8 mouse cellular contexts compared by ENCODE assay signal in the genomic region with DNA sequence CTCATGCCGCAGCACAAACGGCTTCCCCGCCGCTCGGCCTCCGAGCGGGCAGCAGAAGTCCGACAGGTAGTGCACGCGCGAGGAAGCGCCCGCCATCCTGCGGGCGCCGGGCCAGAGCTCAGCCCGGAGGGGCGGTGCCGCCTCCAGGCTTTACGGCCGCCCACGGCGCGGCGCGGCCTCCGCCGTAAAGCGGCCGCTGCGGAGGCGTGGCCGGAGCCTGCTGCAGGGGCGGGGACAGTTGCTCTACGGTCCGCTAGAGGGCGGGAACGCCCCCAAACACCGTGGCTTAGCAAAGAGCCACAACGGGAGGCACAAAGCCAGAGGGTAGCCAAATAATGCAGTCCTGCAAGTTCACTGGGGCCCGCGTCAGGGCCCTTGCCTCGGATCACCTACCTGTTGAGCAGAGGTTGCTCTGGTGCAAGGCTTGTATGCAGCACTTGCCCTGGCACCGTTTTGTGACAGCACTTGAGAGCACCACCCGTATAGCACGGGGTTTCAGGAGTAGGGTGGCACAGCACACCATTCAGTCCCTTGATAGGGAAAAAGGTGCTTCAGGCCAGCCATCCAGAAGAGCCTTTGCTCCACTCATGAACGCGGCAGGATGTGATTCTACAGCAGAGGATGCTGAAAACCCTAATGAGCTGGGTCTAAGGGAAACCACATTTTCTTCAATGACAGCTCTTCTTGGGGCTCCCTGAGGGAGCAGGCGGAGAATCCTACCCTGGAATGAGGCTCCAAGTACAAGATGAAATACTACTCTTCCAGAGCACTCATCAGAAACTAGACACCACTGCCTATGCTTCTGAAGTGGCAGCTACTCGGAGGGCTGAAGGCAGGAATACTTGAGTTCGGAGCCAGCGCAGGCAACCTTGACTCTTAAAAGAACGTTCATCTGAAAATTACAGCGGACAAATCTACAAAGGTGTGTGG. TPM values are rescaled to one million over a fixed set of nuclear protein-coding genes. Genes with fewer than 3 reads are reported as not detected.
DNase-seq lines count a peak whose midpoint lies in the region; ATAC-seq and TF ChIP-seq lines count a peak whose summit lies in the region.

Faap100 (minus strand) TSS at position 154 of the 930 bp plus-strand sequence.

- no peaks in the 10 kb centered on the region for H3K27me3 ChIP-seq in C2C12 (ENCODE audit: control insufficient read depth, insufficient read depth, insufficient read length)
- H3K27me3 ChIP-seq in erythroblast, embryonic 14.5 days (ENCODE audit: control insufficient read depth): no peaks in the 10 kb centered on the region
- H3K27me3 ChIP-seq in heart, embryonic 11.5 days (ENCODE audit: control insufficient read depth, insufficient read depth, low read length): no peaks in the 10 kb centered on the region
- no peaks in the 10 kb centered on the region for H3K27me3 ChIP-seq in kidney, embryonic 16.5 days (ENCODE audit: insufficient read depth, low read length)
- H3K27me3 ChIP-seq in liver, adult 2 months (ENCODE audit: control insufficient read depth, insufficient read depth, low read length): no peaks in the 10 kb centered on the region
- no peaks in the 10 kb centered on the region for H3K27me3 ChIP-seq in myocyte (ENCODE audit: control insufficient read depth, insufficient read depth, insufficient read length)
- H3K27me3 ChIP-seq in splenic B cell, adult 2 months (ENCODE audit: control insufficient read depth, insufficient read depth, low read length, poor library complexity, severe bottlenecking): no peaks in the 10 kb centered on the region

- H3K4me2 ChIP-seq in heart, embryonic 11.5 days: peak within 1 kb of the TSS; percentile 99
- H3K4me2 ChIP-seq in kidney, embryonic 16.5 days (replicated peaks; ENCODE audit: low read depth, low read length): peak within 1 kb of the TSS; percentile 91
- peak within 1 kb of the TSS; percentile 96 for H3K4me2 ChIP-seq in myocyte (ENCODE audit: low read depth)

- peak; percentile 97 for DNase-seq in brain, embryonic 14.5 days (ENCODE audit: low read depth)
- DNase-seq in liver, adult 2 months (ENCODE audit: extremely low read depth, low read depth, low spot score): peak; percentile 91
- peak; percentile 95 for DNase-seq in splenic B cell, adult 2 months (ENCODE audit: low read depth, low spot score)

- peaks cover 31% of the 10 kb centered on the region for H3K4me1 ChIP-seq in erythroblast, embryonic 14.5 days (ENCODE audit: control insufficient read depth)
- H3K4me1 ChIP-seq in heart, embryonic 11.5 days (ENCODE audit: control insufficient read depth, insufficient read depth, low read length): peaks cover 29% of the 10 kb centered on the region
- peaks cover 21% of the 10 kb centered on the region for H3K4me1 ChIP-seq in kidney, embryonic 16.5 days (ENCODE audit: insufficient read depth, low read length)
- peaks cover 7% of the 10 kb centered on the region for H3K4me1 ChIP-seq in liver, adult 2 months (ENCODE audit: control insufficient read depth, insufficient read depth, low read length)

- peak; percentile 92 for TF ChIP-seq POLR2A in brain, embryonic 14.5 days (IDR thresholded peaks at IDR 0.05; ENCODE audit: borderline replicate concordance, extremely low read depth, insufficient read depth, insufficient read length, poor library complexity, severe bottlenecking)
- no peak for TF ChIP-seq POLR2A in liver, adult 2 months (IDR thresholded peaks at IDR 0.05; ENCODE audit: extremely low read depth, insufficient read depth, low read length)
- peak; percentile 58 for TF ChIP-seq POLR2A in myocyte (IDR thresholded peaks at IDR 0.05; ENCODE audit: insufficient read length, low read depth)

- H3K27ac ChIP-seq in heart, embryonic 11.5 days (ENCODE audit: low read depth, low read length): peak within 1 kb of the TSS; percentile 32
- H3K27ac ChIP-seq in kidney, embryonic 16.5 days (ENCODE audit: low read length): peak within 1 kb of the TSS; percentile 81
- H3K27ac ChIP-seq in liver, adult 2 months (replicated peaks; ENCODE audit: insufficient read depth, low read depth, low read length): peak within 1 kb of the TSS; percentile 77

- H3ac ChIP-seq in C2C12 (ENCODE audit: control insufficient read depth, insufficient read length, low read depth) (peak within 1 kb of the TSS; percentile 76), myocyte (ENCODE audit: control insufficient read depth, insufficient read length) (peak within 1 kb of the TSS; percentile 26)

- H3K79me3 ChIP-seq in C2C12 (ENCODE audit: low read depth): peaks cover 4% of the 10 kb centered on the region

- TF ChIP-seq CTCF in C2C12 (IDR thresholded peaks at IDR 0.05; ENCODE audit: control insufficient read depth, insufficient read depth, insufficient read length): peak; percentile 55
- peak; percentile 69 for TF ChIP-seq CTCF in brain, embryonic 14.5 days (IDR thresholded peaks at IDR 0.05; ENCODE audit: borderline replicate concordance, extremely low read depth, insufficient read depth, insufficient read length)
- peak; percentile 80 for TF ChIP-seq CTCF in liver, adult 2 months (IDR thresholded peaks at IDR 0.05; ENCODE audit: low read depth, low read length)

- H3K9me3 ChIP-seq in erythroblast, embryonic 14.5 days (ENCODE audit: control insufficient read depth, low read length): no peaks in the 10 kb centered on the region
- H3K9me3 ChIP-seq in heart, embryonic 11.5 days (replicated peaks; ENCODE audit: control insufficient read depth, low read length): no peaks in the 10 kb centered on the region
- no peaks in the 10 kb centered on the region for H3K9me3 ChIP-seq in kidney, embryonic 16.5 days (ENCODE audit: low read length)

- H3K9ac ChIP-seq in heart, embryonic 11.5 days (ENCODE audit: low read depth, low read length): peak within 1 kb of the TSS; percentile 82
- peak within 1 kb of the TSS; percentile 83 for H3K9ac ChIP-seq in kidney, embryonic 16.5 days (replicated peaks; ENCODE audit: low read length)
- peak within 1 kb of the TSS; percentile 71 for H3K9ac ChIP-seq in liver, adult 2 months (ENCODE audit: low read depth, low read length)

- H3K36me3 ChIP-seq in C2C12 (ENCODE audit: control insufficient read depth, insufficient read depth) (peaks cover 64% of the 10 kb centered on the region), myocyte (ENCODE audit: control insufficient read depth, insufficient read depth) (peaks cover 10% of the 10 kb centered on the region)
- H3K36me3 ChIP-seq in erythroblast, embryonic 14.5 days (ENCODE audit: control insufficient read depth): peaks cover 79% of the 10 kb centered on the region
- peaks cover 26% of the 10 kb centered on the region for H3K36me3 ChIP-seq in heart, embryonic 11.5 days (ENCODE audit: control insufficient read depth, insufficient read depth, low read length)
- H3K36me3 ChIP-seq in kidney, embryonic 16.5 days (ENCODE audit: insufficient read depth, low read length): peaks cover 63% of the 10 kb centered on the region
- H3K36me3 ChIP-seq in liver, adult 2 months (ENCODE audit: control insufficient read depth, insufficient read depth, low read length): peaks cover 21% of the 10 kb centered on the region
- H3K36me3 ChIP-seq in splenic B cell, adult 2 months (ENCODE audit: control insufficient read depth, insufficient read depth, low read length, poor library complexity, severe bottlenecking): peaks cover 4% of the 10 kb centered on the region; the same call in 1 of the 2 replicates

- peak; percentile 78 for ATAC-seq in heart, embryonic 11.5 days (replicated peaks; ENCODE audit: insufficient number of reproducible peaks, low FRiP score, low TSS enrichment)
- ATAC-seq in kidney, embryonic 16.5 days (ENCODE audit: low FRiP score, low TSS enrichment): peak; percentile 90

- H3K4me3 ChIP-seq in C2C12 (ENCODE audit: insufficient read depth, poor library complexity, severe bottlenecking) (peak within 1 kb of the TSS; percentile 69), myocyte (peak within 1 kb of the TSS; percentile 65)
- peak within 1 kb of the TSS; percentile 75 for H3K4me3 ChIP-seq in erythroblast, embryonic 14.5 days (replicated peaks)
- peak within 1 kb of the TSS; percentile 87 for H3K4me3 ChIP-seq in heart, embryonic 11.5 days (ENCODE audit: low read depth, low read length)
- H3K4me3 ChIP-seq in kidney, embryonic 16.5 days (ENCODE audit: low read length): peak within 1 kb of the TSS; percentile 91
- H3K4me3 ChIP-seq in liver, adult 2 months (ENCODE audit: insufficient read depth, low read depth, low read length): peak within 1 kb of the TSS; percentile 89

- H3K79me2 ChIP-seq in C2C12 (ENCODE audit: control insufficient read depth, insufficient read depth) (peaks cover 20% of the 10 kb centered on the region), myocyte (ENCODE audit: control insufficient read depth, insufficient read depth) (peaks cover 6% of the 10 kb centered on the region)
- H3K79me2 ChIP-seq in liver, adult 2 months (ENCODE audit: control insufficient read depth, insufficient read depth, low read length): no peaks in the 10 kb centered on the region

- WGBS in heart, embryonic 11.5 days (ENCODE audit: insufficient replicate concordance): 9% methylated on average over 52 of the region's 54 CpGs
- WGBS in kidney, embryonic 16.5 days: 5% methylated on average over 54 of the region's 54 CpGs
- WGBS in liver, adult 2 months: 9% methylated on average over 54 of the region's 54 CpGs

TF ChIP-seq in C2C12, 6 proteins besides CTCF, POLR2A, EP300 and RAD21:
- TF ChIP-seq USF1 (IDR thresholded peaks at IDR 0.05; ENCODE audit: low read depth): no peak
- TF ChIP-seq MAX (IDR thresholded peaks at IDR 0.05): peak; percentile 84
- TF ChIP-seq FOSL1 (IDR thresholded peaks at IDR 0.05; ENCODE audit: insufficient read depth, low read length, poor library complexity, severe bottlenecking): no peak
- TF ChIP-seq MYOG (IDR thresholded peaks at IDR 0.05; ENCODE audit: control insufficient read depth, extremely low read depth, insufficient read length): no peak
- TF ChIP-seq CEBPB (IDR thresholded peaks at IDR 0.05; ENCODE audit: low read depth): no peak

TF ChIP-seq in myocyte, 11 proteins besides CTCF, POLR2A, EP300 and RAD21 (continues in another document):
- TF ChIP-seq MYOD1 (IDR thresholded peaks at IDR 0.05; ENCODE audit: control insufficient read depth in 1 of 3, insufficient read length in 2 of 3, low read depth in 2 of 3) (peak in 1 of 3 experiments; percentile 48), TCF12 (IDR thresholded peaks at IDR 0.05; ENCODE audit: insufficient read depth, poor library complexity, severe bottlenecking) (no peak), REST (IDR thresholded peaks at IDR 0.05; ENCODE audit: insufficient read depth, insufficient read length) (no peak), USF1 (IDR thresholded peaks at IDR 0.05; ENCODE audit: low read depth) (no peak), CEBPB (IDR thresholded peaks at IDR 0.05; ENCODE audit: insufficient read depth, poor library complexity, severe bottlenecking) (no peak)

RNA-seq across cellular contexts. Expression of gene Faap100, which starts in this region (rescaled TPM):
- 18.0 TPM for polyA plus RNA-seq in C2C12 (2012; fragmentation: generic; extraction: Trizol)
- polyA plus RNA-seq in brain, embryonic 14.5 days (2012; rRNA removed): 114 and 122 TPM in 2 replicates
- polyA plus RNA-seq in erythroblast, embryonic 14.5 days (2012): 1.2 and 2.2 TPM in 2 replicates
- polyA plus RNA-seq in heart, embryonic 11.5 days (2014; fragmentation: Nextera tagmentation; extraction: Ambion mirVana): 24.2 and 29.6 TPM in 2 replicates
- 42.3 and 44.8 TPM in 2 replicates for polyA plus RNA-seq in kidney, embryonic 16.5 days (2015; fragmentation: Nextera tagmentation; extraction: Ambion mirVana)
- 3.2 and 5.4 TPM in 2 replicates for total RNA-seq in liver, adult 2 months (2014; rRNA removed)
- polyA plus RNA-seq in liver, adult 2 months (2012; rRNA removed): 10.8 and 14.9 TPM in 2 replicates
- polyA plus RNA-seq in myocyte (2012; fragmentation: generic; extraction: Trizol): 12.3 TPM

Comparison
In these comparisons a context has a peak if more than half of its experiments do, and no peak if none do; other contexts are left out.
1. Peak in every context shown above with its lines: DNase-seq, ATAC-seq, H3K4me3 ChIP-seq and H3K27ac ChIP-seq.